Mouse (Mus musculus) ES-CJ7 (cell line): ENCODE data around the gene Ppp1r14c.

Source experiments
- DNase-seq: peaks from one replicate; pipeline ENCODE4 v3.0.0; 2011; ENCODE audit warnings: low read depth, low spot score

The Ppp1r14c gene

DNA sequence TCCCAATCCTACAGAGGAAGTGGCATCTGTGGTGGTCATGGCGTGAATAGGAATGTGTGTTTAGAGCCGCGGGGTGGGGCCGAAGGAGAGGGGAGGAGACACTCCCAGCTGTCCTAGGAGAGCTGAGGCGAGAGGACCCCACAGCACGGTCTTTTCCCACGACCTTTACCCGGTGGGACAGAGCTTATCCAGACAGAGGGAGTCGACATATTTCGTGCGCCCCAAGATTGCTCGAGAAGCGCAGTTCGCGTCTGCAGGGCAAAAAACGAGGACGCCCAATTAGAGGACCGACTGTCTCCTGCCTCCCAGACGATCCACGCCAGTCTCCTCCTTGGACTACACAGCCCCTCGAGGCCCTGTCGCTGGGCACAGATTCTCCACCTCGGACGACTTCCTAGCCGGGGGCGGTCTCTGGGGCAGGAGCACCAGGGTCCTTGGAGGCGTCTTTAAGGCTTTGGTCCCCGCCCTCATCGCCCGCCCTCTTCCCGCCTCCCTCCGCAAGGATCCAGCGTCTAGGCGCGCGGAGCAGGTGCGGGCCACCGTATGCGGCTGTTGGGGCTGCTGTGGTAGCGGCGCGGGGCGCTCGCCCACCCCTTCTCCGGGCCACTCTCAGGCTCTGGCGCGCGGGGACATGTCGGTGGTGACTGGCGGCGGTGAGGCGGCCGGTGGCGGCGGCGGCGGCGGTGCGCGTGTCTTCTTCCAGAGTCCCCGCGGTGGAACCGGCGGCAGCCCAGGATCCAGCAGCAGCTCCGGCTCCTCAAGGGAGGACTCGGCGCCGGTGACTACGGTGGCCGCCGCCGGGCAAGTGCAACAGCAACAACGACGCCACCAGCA lies at the start of gene Ppp1r14c:
Ppp1r14c (plus strand) TSS at position 22 of the 834 bp plus-strand sequence.
- peak; percentile 25 for DNase-seq

- DNase-seq, result no peak
Observed at GRCm38 (mm10) chr10:3321406-3321805, 44.5 kb upstream of the Ppp1r14c start.

- DNase-seq, result no peak
Observed at GRCm38 (mm10) chr10:3325447-3325846, 40.4 kb upstream of the Ppp1r14c start.

DNA sequence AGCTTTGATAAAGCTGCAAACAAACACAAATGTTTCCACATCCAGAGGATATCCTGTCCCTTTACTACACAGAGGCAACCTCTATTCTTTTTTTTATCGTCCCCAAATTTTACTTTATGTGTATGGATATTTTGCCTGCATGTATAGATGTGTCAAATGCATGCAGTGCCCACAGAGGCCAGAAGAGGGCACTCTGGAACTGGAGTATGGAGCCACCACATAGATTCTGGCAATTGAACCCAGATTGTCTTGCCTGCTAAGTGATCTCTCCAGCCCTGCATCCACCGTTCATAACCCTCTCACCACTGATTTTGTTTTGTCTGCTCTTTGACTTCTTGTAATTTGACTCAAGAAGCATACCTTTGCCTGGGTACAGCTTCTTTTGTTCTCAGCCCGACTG lies 33.0 kb upstream of the Ppp1r14c start:
- DNase-seq, result peak; percentile 41

DNA sequence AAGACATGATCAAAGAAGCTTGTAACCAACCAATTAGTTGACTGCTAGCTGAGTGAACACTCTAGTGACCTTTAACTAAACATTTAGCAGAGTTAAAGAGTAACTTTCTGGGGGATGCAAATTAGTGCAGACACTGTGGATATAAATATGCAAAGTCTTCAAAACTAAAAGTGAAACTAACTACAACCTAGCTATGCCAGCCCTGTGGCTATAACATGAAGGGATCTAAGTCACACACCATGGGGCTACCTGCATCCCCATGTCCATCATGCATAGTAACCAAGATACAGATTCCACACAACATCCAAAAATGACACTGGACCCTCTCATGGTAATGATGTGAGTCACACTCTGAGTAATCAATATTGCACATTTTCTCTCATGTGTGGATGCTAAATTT lies 31.3 kb upstream of the Ppp1r14c start:
- DNase-seq, result no peak

GRCm38 (mm10) chr10:3336729-3337329 lies 29.0 kb upstream of the Ppp1r14c start:
- DNase-seq, result no peak

- DNase-seq, result no peak
Observed at GRCm38 (mm10) chr10:3337330-3337901, 28.4 kb upstream of the Ppp1r14c start.

GRCm38 (mm10) chr10:3345706-3346105 lies 20.2 kb upstream of the Ppp1r14c start:
- no peak for DNase-seq

DNA sequence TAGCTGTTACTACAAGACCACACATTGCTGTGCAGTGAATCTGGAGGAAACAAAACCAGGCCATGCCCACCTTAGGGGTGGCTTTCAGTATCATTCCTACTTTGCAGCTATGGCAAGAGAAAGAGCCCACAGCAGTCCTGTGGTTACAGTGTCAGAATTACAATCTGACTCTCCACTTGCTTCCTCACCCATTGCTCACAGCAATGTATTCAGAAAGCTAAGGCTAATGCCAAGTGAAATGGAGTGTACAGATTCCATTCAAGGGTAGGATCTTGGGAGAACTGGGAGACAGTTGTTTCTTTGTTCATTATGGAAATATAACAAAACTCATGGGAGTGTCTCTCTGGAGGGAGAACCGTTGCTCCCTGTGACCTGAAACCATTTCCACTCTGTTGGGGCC lies 6.3 kb upstream of the Ppp1r14c start:
- no peak for DNase-seq

GRCm38 (mm10) chr10:3365671-3366035 lies 204 bp upstream of the Ppp1r14c start:
- DNase-seq, result no peak

DNA sequence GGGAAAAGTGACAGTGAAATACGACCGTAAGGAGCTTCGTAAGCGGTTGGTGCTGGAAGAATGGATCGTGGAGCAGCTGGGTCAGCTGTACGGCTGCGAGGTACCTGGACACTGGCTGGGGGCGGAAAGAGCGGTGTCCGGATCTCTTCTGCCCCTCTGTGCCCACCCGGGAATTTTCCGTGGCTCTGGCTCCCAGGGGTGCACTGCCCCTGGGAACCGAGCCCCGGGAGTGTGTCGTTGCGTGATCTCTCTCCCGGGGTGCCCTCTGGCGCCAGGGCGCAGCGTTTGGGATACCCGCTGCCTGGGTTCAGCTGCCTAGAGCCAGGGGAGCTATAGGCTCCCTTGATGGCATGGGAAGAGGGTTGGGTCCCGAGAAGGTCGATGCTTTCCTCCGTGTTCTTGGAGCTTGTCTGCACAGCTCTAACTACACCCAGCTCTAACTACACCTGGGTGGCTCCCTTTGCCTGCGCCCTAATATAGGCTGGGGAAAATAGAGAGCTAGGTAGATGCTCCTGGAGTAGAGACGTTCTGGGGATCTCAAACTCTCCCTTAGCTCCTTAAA lies 1.1 kb downstream of the Ppp1r14c start:
- peak; percentile 8 for DNase-seq

DNA sequence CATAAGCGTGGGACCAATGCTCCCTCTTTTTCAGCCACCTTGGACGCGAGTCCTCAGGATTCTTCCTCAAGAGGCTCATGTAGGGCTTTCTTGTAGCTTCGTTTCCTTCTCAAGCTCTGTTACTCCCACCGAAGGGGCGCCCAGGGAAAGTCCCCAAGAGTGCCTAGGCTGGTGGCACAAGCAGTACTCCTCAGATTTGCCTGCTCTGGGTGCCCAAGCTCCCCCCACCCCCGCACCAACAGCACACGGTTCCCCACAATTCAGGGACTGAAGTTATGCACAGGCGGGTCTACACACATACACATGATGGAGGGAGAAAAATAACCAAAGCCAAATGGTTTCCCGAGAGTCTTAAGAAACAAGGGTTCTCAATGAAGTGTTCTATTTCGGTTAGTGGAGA lies 1.6 kb downstream of the Ppp1r14c start:
- DNase-seq, result no peak

- DNase-seq, result no peak
Observed at GRCm38 (mm10) chr10:3383176-3383575, 17.3 kb downstream of the Ppp1r14c start.

GRCm38 (mm10) chr10:3392251-3392650 lies 26.4 kb downstream of the Ppp1r14c start:
- no peak for DNase-seq

- no peak for DNase-seq
Observed at GRCm38 (mm10) chr10:3393548-3393947, 27.7 kb downstream of the Ppp1r14c start.

GRCm38 (mm10) chr10:3394193-3394592 lies 28.3 kb downstream of the Ppp1r14c start:
- DNase-seq, result no peak

- no peak for DNase-seq
Observed at GRCm38 (mm10) chr10:3394671-3395288, 28.9 kb downstream of the Ppp1r14c start.

DNA sequence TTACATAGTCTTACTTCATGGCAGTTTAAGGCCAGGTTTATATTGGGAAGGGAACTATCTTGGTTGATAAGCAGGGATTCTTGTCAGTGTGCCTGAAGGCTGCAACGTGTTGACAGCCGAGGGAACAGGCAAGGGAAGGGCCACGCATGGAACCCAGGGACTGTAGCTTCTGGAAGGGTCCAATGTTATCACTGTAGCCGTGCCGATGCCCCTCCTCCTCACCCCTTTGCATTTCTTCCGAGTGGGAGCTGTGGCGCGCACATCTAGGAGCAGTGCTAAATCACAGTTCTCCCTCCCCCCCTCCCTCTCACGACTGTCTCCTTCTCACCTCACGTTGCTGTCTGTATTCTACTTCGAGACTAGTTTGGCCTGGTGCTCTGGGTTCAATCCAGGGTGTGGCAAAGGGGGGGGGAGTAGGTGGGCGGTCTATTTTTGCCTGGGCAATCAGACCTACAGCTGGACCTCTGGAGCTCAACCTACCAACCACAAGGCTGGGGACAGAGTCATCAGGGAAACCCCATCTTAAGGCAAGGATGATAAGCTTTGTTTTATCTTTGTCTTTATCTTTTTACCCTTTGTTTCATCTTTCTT lies 29.6 kb downstream of the Ppp1r14c start:
- DNase-seq, result no peak

- DNase-seq, result no peak
Observed at GRCm38 (mm10) chr10:3396008-3396795, 30.3 kb downstream of the Ppp1r14c start.

DNA sequence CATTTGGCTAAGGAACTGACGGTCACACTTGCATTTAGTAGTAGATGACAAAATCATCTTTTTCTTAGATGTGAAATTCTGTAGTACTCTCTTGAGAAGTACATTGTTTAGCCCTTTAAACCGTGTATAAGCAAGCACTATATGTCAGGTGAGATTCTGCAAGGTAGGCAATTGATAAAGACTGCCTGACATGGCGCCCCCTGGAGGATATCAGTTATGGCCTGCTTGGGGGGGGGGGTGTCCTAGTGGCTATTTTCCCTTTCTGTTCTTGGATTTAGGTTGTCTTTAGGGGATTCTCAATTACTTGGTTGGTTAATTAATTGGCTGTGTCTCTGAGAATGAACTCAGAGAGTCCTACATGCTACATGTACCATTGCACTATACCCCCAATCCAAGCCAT lies 31.5 kb downstream of the Ppp1r14c start:
- DNase-seq, result no peak

DNA sequence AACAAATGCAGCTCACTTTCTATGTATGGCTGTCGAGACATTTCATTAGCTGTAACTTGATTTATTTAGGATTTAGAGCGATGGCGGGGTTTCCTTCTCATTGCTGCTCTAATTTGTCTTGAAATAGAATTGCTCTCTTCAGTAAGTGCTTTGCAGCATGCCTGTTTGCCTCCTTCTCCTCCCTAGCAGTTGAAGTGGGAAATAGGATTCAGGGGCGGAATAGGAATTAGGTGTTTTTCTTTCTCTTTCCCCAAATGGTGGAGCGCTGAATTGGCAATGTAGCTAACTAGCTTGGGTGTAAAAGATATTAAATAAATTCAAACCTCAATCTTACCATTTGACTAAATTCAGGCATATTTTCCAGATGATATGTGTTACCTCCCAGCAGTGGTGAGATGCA lies 32.2 kb downstream of the Ppp1r14c start:
- DNase-seq, result no peak
